Mouse (Mus musculus) heart, embryonic 13.5 days (tissue): Measurements from ENCODE around the gene Tenm4. TPM values are rescaled to one million over a fixed set of nuclear protein-coding genes. Genes with fewer than 3 reads are reported as not detected.

Source experiments
- ATAC-seq: fragments of 200-750 bp; cut with Nextera tagmentation; 2 replicates; pipeline ENCODE4 v1.8.0; 2017; ENCODE audit warnings: moderate TSS enrichment; ENCODE audit not compliant: insufficient number of reproducible peaks, low FRiP score, low TSS enrichment; ENCODE audit errors: extremely low read depth
- H3K27ac ChIP-seq: fragments of 300-500 bp; sonication (generic); replicated peaks from 2 replicates; pipeline ENCODE4 v1.5.1; 2015; ENCODE audit warnings: moderate library complexity, mild to moderate bottlenecking, inconsistent platforms
- H3K27me3 ChIP-seq: fragments of 300-500 bp; sonication (generic); replicated peaks from 2 replicates; pipeline ENCODE4 v1.6.1; 2015; ENCODE audit warnings: mild to moderate bottlenecking, inconsistent platforms
- H3K36me3 ChIP-seq: fragments of 300-500 bp; sonication (generic); 2 replicates; pipeline ENCODE4 v1.6.1; 2015; ENCODE audit warnings: mild to moderate bottlenecking, inconsistent platforms
- H3K4me1 ChIP-seq: fragments of 300-500 bp; sonication (generic); 2 replicates; pipeline ENCODE4 v1.6.1; 2015; ENCODE audit warnings: inconsistent platforms
- H3K4me2 ChIP-seq: fragments of 300-500 bp; sonication (generic); 2 replicates; pipeline ENCODE4 v1.6.1; 2015; ENCODE audit warnings: inconsistent platforms, mild to moderate bottlenecking, moderate library complexity
- H3K4me3 ChIP-seq: fragments of 300-500 bp; sonication (generic); 2 replicates; pipeline ENCODE4 v1.5.1; 2015; ENCODE audit warnings: moderate library complexity, mild to moderate bottlenecking, inconsistent platforms
- H3K9ac ChIP-seq: fragments of 300-500 bp; sonication (generic); 2 replicates; pipeline ENCODE4 v1.6.1; 2015; ENCODE audit warnings: inconsistent platforms, mild to moderate bottlenecking, moderate library complexity
- H3K9me3 ChIP-seq: fragments of 300-500 bp; sonication (generic); 2 replicates; pipeline ENCODE4 v1.6.1; 2016; ENCODE audit warnings: inconsistent platforms
- WGBS: fragments of 180-500 bp; shearing (Covaris S2); methylation state at CpG from one replicate; pipeline ENCODE4 v1.1.7; 2015; ENCODE audit warnings: mixed read lengths; 5-methylcytosine and 5-hydroxymethylcytosine counted together
- polyA plus RNA-seq: library from polyadenylated mRNA; unstranded; fragments of >200 nt; fragmentation: Nextera tagmentation; extraction: Ambion mirVana; gene quantifications from 2 replicates; pipeline ENCODE4 v1.2.1, GENCODE M21; 2015

Tenm4 gene
- polyA plus RNA-seq, 1 experiment from 2014 or later, result 10.5 TPM

DNA sequence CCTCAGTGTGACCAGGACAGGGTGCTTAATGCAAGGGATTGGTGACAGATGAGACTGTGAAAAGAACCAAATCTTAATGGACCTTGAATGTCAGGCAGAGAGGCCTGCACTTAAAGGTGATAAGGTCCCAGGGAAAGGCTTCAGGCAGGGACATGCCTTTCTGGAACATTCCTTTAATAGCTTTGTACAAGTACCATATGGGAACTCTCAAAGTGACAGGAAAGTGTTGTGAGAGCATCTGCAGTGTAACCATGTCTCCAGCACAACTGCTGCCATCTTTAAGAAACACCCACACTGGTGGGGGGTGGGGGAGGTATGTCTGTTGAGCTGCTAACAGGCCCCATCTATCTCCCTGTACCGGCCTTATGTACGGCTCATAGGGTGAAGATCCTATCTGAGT is 506.0 kb downstream of the Tenm4 start:
- ATAC-seq, result no peak
- Histone ChIP-seq H3K27ac (no peak overlapping the region), H3K4me3 (no peak overlapping the region), H3K9ac (no peak overlapping the region), H3K27me3 (peaks cover 73% of the 10 kb centered on the region), H3K4me2 (no peak overlapping the region), H3K4me1 (peaks cover 29% of the 10 kb centered on the region), H3K9me3 (no peaks in the 10 kb centered on the region), H3K36me3 (no peaks in the 10 kb centered on the region)
- WGBS, result 17% methylated on average over 2 of the region's 2 CpGs

DNA sequence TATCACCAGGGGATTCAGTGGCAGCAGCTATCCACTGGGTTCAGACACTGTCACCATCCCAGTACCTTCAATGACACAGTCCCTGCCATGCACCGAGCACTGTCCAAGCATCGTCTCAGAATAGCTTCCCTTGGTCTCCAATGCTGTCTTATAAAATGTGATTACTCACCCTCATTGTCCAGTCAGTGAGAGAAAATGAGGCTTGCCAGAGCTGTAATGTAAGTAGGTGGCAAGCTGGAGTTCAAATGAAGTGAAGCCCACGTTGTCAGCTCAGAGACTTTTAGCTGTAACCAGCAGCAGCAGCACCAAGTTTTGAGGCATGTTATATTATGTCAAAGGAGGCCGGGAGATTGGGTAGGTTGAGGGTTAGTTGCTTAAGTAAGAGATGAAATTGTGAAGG is 507.2 kb downstream of the Tenm4 start:
- Histone ChIP-seq H3K4me2 (no peak overlapping the region), H3K4me1 (peaks cover 22% of the 10 kb centered on the region), H3K9ac (no peak overlapping the region), H3K27ac (no peak overlapping the region), H3K27me3 (peaks cover 73% of the 10 kb centered on the region), H3K9me3 (no peaks in the 10 kb centered on the region), H3K36me3 (no peaks in the 10 kb centered on the region), H3K4me3 (no peak overlapping the region)
- 70% methylated on average over 4 of the region's 4 CpGs for WGBS
- no peak for ATAC-seq

DNA sequence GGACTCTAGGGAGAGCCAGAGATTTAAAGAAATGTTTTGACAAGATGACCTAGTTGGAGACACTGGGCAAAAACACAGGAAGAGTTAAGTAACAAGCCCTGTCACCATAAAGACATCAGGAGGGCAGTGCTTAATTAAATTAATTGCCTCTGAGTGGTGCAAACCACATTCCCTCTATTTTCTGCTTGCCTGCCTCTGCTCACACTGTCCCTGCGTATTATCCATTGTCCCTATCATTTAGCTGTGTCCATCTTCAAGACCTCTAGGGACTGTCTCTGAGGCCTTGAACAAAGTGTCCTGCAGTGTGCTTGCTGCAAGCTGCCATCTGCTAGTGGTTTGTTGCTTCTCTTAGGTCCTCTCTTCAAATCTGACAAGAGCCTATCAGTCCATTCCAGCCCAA is 508.7 kb downstream of the Tenm4 start:
- H3K4me2 ChIP-seq, result no peak overlapping the region
- H3K4me1 ChIP-seq, result peaks cover 22% of the 10 kb centered on the region
- no peaks in the 10 kb centered on the region for H3K36me3 ChIP-seq
- ATAC-seq, result no peak
- no peak overlapping the region for H3K4me3 ChIP-seq
- H3K27me3 ChIP-seq, result peaks cover 75% of the 10 kb centered on the region
- H3K27ac ChIP-seq, result no peak overlapping the region
- WGBS, result 71% methylated on average over 1 of the region's 1 CpGs
- no peak overlapping the region for H3K9ac ChIP-seq
- H3K9me3 ChIP-seq, result no peaks in the 10 kb centered on the region

DNA sequence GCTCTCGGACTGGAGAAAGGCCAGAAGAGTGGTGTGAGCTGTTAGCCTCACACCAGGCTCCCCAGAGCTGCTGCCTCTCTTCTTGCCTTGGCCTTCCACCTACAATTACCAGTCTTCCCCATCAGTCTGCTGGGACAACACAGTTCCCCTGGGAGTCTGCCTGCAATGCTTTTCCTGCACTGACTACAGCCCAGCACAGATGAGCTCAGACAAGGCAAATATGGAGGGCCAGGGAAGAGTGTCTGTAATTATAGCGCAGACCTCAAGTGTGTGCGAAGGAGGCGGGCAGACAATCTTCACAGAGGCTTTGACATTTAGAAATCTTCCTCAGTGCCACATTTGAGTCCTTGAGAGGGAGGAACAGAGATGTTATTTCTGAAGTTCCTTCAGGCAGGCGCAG is 509.4 kb downstream of the Tenm4 start:
- Histone ChIP-seq H3K27me3 (peaks cover 75% of the 10 kb centered on the region), H3K4me1 (peaks cover 22% of the 10 kb centered on the region), H3K36me3 (no peaks in the 10 kb centered on the region), H3K27ac (no peak overlapping the region), H3K4me2 (no peak overlapping the region), H3K9ac (no peak overlapping the region), H3K9me3 (no peaks in the 10 kb centered on the region), H3K4me3 (no peak overlapping the region)
- 79% methylated on average over 5 of the region's 5 CpGs for WGBS
- ATAC-seq, result no peak

DNA sequence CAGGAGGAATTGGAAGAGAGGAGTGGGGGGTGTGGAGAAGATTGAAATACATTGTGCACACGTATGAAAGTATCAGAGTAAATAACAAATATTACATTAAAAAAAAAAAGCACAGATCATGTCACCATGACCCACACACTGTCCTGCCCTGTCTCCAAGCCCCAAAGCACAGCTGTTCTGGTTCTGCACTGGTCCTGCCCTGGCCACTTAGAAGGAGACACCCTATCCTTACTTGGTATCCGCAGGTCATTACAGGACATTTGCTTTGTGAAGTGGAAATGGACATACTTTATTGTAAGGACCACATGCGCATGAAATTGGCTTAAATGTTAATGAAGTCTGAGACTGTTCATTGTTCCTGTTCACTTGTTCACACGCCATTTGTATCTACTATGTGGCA is 510.8 kb downstream of the Tenm4 start:
- Histone ChIP-seq H3K4me1 (peaks cover 17% of the 10 kb centered on the region), H3K27ac (no peak overlapping the region), H3K27me3 (peaks cover 82% of the 10 kb centered on the region), H3K36me3 (no peaks in the 10 kb centered on the region), H3K4me3 (no peak overlapping the region), H3K9ac (no peak overlapping the region), H3K4me2 (no peak overlapping the region), H3K9me3 (no peaks in the 10 kb centered on the region)
- ATAC-seq, result no peak
- 78% methylated on average over 4 of the region's 4 CpGs for WGBS

DNA sequence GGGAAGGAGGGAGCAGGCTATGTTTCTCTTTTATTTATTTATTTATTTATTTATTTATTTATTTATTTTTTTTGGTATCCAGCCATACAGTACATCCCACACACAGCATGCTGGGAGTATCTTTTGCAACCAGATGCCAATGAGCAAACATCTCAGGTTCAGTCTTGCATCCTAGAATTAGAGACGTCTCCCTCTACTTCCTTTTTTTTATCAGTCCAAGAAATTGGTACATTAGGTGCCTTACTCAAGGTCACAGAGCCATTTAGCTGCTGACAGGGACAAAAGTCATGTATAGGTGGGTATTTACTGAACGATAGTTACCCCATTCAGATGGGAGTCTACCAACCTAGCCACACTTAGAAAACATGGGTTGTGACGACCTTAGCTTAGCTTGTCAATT is 517.1 kb downstream of the Tenm4 start:
- ATAC-seq, result no peak
- Histone ChIP-seq H3K4me3 (no peak overlapping the region), H3K27ac (no peak overlapping the region), H3K4me1 (no peaks in the 10 kb centered on the region), H3K4me2 (no peak overlapping the region), H3K36me3 (no peaks in the 10 kb centered on the region), H3K9me3 (no peaks in the 10 kb centered on the region), H3K9ac (no peak overlapping the region), H3K27me3 (peaks cover 92% of the 10 kb centered on the region)
- 81% methylated on average over 3 of the region's 3 CpGs for WGBS

DNA sequence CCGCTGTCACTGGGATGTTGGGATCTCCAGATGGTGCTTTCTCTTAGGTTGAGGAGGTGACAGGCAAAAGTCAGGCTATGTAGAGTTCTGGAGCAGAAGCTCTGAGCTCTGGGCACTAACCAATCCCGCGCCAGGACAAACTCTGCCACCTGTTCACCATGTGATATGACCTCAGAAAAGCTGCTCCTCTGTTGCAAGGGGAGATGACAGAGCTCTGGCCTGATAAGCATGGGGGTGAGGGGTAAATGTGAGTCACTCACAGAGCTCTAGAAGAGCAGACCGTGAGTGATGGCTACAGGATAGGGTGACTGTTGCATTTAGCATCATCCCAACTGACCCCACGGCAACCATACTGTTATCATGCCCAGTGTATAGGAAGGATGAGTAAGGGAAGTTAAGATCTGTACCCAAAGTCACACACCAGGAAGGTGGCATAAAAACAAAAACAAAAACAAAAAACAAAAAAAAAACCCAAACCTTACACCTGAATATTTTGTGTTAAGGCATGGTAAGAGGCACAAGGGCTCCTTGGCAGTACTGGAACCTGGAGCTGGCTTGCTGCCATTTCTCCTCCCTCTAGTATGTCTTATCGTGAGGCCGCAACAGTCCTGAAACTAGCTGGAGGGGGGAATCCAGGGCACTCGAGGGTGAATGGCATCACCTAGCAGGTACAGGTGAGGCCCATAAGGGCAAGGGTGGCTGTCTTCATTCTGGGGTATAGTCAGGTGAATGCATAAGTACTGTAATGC is 530.2 kb downstream of the Tenm4 start:
- Histone ChIP-seq H3K9me3 (no peaks in the 10 kb centered on the region), H3K9ac (no peak overlapping the region), H3K36me3 (no peaks in the 10 kb centered on the region), H3K4me2 (no peak overlapping the region), H3K27me3 (peaks cover 72% of the 10 kb centered on the region), H3K4me3 (no peak overlapping the region), H3K4me1 (0 out of 2 replicates have a peak, but pooled peaks cover 3% of the 10 kb centered on the region), H3K27ac (no peak overlapping the region)
- 68% methylated on average over 8 of the region's 8 CpGs for whole genome bisulfite sequencing
- no peak for ATAC-seq

DNA sequence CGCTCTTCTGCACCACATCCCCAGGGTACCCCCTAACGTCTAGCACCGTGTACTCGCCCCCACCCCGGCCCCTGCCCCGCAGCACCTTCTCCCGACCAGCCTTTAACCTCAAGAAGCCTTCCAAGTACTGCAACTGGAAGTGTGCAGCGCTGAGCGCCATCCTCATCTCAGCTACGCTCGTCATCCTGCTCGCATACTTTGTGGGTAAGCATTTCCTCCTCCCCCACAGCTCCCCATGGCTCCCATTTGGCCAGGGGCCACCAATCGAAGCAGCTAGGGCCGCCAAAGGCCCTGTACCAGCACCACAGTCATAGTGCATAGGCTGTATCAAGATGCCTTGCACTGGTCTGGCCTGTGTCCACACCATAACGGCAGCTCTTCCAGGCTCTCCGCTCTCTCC is 532.9 kb downstream of the Tenm4 start:
- Histone ChIP-seq H3K4me3 (no peak overlapping the region), H3K27me3 (peaks cover 67% of the 10 kb centered on the region), H3K36me3 (no peaks in the 10 kb centered on the region), H3K4me1 (0 out of 2 replicates have a peak, but pooled peaks cover 3% of the 10 kb centered on the region), H3K4me2 (no peak overlapping the region), H3K9me3 (no peaks in the 10 kb centered on the region), H3K27ac (no peak overlapping the region), H3K9ac (no peak overlapping the region)
- WGBS, result 73% methylated on average over 16 of the region's 16 CpGs
- no peak for ATAC-seq

DNA sequence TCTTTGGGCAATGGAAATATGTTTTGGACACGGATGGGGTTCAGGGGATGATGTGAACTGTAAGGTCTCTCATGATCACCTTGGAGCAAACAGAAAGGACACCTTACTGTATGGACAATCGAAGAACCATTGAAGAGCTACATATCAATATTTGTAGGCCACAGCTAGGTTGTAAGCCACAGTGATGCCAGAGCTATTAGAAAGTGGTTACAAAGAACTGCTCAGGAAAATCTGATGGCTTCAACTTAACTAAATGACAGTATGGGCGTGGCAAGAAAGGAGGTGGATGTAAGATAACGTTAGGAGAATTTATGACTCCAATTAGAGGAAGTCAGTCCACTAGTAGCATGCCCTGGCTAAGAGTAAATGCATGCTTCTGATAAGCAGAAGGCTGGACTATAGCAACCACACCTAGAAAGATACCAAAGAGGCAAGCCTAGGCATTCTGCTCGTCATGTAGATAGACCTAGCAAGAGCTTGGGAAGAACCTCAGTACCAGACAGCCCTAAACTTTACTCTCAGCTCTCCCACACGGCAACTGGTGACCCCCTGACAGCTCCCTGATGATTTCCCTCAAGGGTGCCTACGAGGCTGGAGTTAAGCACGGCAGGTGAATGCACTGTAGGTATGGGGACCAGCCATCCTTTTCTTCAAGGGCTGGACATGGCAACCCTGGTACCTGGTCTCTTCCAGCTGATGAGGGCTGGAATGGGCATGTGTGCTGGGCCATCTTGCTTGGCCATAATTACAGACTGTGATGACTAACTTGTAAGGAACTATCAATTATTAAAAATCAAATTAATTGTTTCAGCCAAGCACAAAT is 534.5 kb downstream of the Tenm4 start:
- no peak for ATAC-seq
- Histone ChIP-seq H3K27ac (no peak overlapping the region), H3K4me2 (no peak overlapping the region), H3K9me3 (no peaks in the 10 kb centered on the region), H3K4me3 (no peak overlapping the region), H3K9ac (no peak overlapping the region), H3K4me1 (0 out of 2 replicates have a peak, but pooled peaks cover 3% of the 10 kb centered on the region), H3K36me3 (no peaks in the 10 kb centered on the region), H3K27me3 (peaks cover 71% of the 10 kb centered on the region)
- 69% methylated on average over 8 of the region's 8 CpGs for WGBS

DNA sequence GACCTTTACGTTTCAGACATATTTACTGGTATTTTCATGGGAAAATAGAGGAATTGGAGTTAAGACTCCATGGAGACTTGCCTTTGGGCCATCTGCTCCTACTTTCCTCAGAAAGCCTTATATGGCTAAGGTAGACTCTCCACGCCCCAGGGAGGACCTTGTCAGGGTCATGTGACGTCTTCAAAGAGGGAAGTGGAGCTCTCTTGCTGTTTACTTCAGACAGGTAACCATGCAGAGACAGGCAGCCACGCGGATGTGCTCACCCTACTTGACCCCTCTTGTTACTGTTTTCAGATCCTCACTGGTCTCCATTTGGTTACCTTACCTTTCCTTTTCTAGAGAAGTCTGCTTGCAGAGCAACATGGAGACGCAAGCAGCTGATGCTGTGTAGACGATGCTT is 535.5 kb downstream of the Tenm4 start:
- Histone ChIP-seq H3K4me2 (no peak overlapping the region), H3K9me3 (no peaks in the 10 kb centered on the region), H3K4me3 (no peak overlapping the region), H3K36me3 (no peaks in the 10 kb centered on the region), H3K9ac (no peak overlapping the region), H3K4me1 (no peaks in the 10 kb centered on the region), H3K27me3 (peaks cover 67% of the 10 kb centered on the region), H3K27ac (no peak overlapping the region)
- no peak for ATAC-seq
- 81% methylated on average over 7 of the region's 7 CpGs for WGBS

DNA sequence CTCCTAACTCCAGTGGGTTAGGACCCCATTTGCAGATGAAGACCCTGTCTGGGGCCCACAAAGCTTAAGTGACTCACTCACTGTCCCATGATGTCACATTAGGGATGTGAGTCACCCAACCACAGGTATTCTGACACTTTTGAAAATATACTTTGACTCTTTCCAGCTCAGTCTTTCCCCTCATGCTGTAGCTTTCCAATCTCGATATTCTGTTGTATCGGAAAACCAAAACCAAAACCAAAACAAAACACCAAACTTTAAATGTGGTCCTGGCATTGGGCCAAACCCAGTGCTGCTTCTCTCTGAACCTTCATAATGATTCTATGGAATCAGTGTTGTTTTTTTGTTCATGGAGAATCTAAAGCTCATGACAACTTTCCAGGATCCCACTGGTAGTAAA is 536.1 kb downstream of the Tenm4 start:
- Histone ChIP-seq H3K27ac (no peak overlapping the region), H3K4me2 (no peak overlapping the region), H3K9me3 (no peaks in the 10 kb centered on the region), H3K4me3 (no peak overlapping the region), H3K27me3 (peaks cover 63% of the 10 kb centered on the region), H3K4me1 (no peaks in the 10 kb centered on the region), H3K9ac (no peak overlapping the region), H3K36me3 (no peaks in the 10 kb centered on the region)
- 88% methylated on average over 2 of the region's 2 CpGs for WGBS
- ATAC-seq, result no peak

DNA sequence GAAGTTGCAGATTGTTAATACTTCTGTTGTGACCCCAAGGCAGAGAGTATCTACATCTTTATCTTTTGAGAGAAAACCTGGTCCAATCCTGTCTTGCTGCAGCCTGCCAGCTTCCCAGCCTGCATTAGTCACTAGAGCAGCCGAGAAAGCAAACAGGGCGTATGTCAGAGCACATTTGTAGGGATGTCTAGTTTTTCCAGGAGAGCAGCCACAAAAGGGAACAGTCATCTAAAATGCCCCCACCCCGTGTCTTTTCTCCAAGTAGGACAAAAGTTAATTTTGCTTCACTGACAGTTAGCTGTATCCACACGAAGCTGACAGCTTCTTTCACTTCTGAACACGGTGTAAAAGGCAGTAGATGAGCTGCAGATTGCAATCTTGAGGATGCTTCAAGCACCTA is 537.0 kb downstream of the Tenm4 start:
- no peak overlapping the region for H3K9ac ChIP-seq
- H3K4me3 ChIP-seq, result no peak overlapping the region
- no peaks in the 10 kb centered on the region for H3K36me3 ChIP-seq
- no peaks in the 10 kb centered on the region for H3K4me1 ChIP-seq
- H3K9me3 ChIP-seq, result no peaks in the 10 kb centered on the region
- H3K4me2 ChIP-seq, result no peak overlapping the region
- H3K27me3 ChIP-seq, result peaks cover 62% of the 10 kb centered on the region
- H3K27ac ChIP-seq, result no peak overlapping the region
- ATAC-seq, result no peak
- 66% methylated on average over 5 of the region's 5 CpGs for WGBS
